Mouse (Mus musculus) gastrocnemius, postnatal 36 days (tissue): ENCODE measurements around the gene Gm17387. TPM values are rescaled to one million over a fixed set of nuclear protein-coding genes. Genes with fewer than 3 reads are reported as not detected.
A peak's percentile ranks its signal among the peaks of the same experiment; 100 is the strongest.

ENCODE experiments used
- DNase-seq, 2 experiments: peaks; one replicate each; pipeline ENCODE4 v3.0.0; 2022
- intact Hi-C: fragments of 180-260 bp; cut with DNase I; formaldehyde crosslinking; loops from one replicate; pipeline ENCODE4 v1.15.1; 2025
- long read RNA-seq, 2 experiments: library from polyadenylated mRNA; stranded (forward); transcript quantifications; one replicate each; pipeline ENCODE4 v2.0.0; 2021
- total RNA-seq, 2 experiments: library from RNA; stranded (reverse); gene quantifications; 2 replicates each; pipeline ENCODE4 v1.2.3; 2021

Gene Gm17387
- not detected for total RNA-seq
- long read RNA-seq, experiment 1: 0 reads
- long read RNA-seq, experiment 2: 0 reads

- no peak for DNase-seq
- intact Hi-C loops: no loop called here
These were observed at the start of gene Gm17387 for GRCm38 (mm10) chr7:141028831-141029230. TSS of gene Gm17387 (plus strand) at chr7:141029131.

- intact Hi-C loops: no loop called here
- no peak for DNase-seq
These were observed 47.2 kb upstream of the Gm17387 start for GRCm38 (mm10) chr7:140981704-140982103.

- no peak for DNase-seq
- intact Hi-C loops: no loop called here
These were observed 46.0 kb upstream of the Gm17387 start for GRCm38 (mm10) chr7:140982971-140983370.

- DNase-seq: no peak
- intact Hi-C loops: no loop called here
These were observed 41.5 kb upstream of the Gm17387 start for GRCm38 (mm10) chr7:140987182-140988138.

- DNase-seq: no peak
These were observed 39.9 kb upstream of the Gm17387 start for GRCm38 (mm10) chr7:140989022-140989421.

GRCm38 (mm10) chr7:140990185-140990584, 38.7 kb upstream of the Gm17387 start:
- no peak for DNase-seq
- intact Hi-C loops: no loop called here

More at GRCm38 (mm10) chr7:140989022-140989421, 39.9 kb upstream of the Gm17387 start:
- intact Hi-C loops: no loop called here

GRCm38 (mm10) chr7:140990622-140991021, 38.3 kb upstream of the Gm17387 start:
- no peak for DNase-seq
- intact Hi-C loops: no loop called here

GRCm38 (mm10) chr7:140991117-140991689, 37.7 kb upstream of the Gm17387 start:
- intact Hi-C loops: no loop called here
- DNase-seq: no peak

GRCm38 (mm10) chr7:140997817-140998216, 31.1 kb upstream of the Gm17387 start:
- intact Hi-C loops: no loop called here
- DNase-seq: no peak

GRCm38 (mm10) chr7:140998853-140999700, 29.9 kb upstream of the Gm17387 start:
- intact Hi-C loops: no loop called here
- DNase-seq: no peak

- intact Hi-C loops: no loop called here
- DNase-seq: no peak
These were observed 27.8 kb upstream of the Gm17387 start for GRCm38 (mm10) chr7:141000881-141001708.

- no peak for DNase-seq
- intact Hi-C loops: no loop called here
These were observed 25.5 kb upstream of the Gm17387 start for GRCm38 (mm10) chr7:141003248-141004010.

- intact Hi-C loops: loop anchor here (5.0 kb wide), 1 partner anchor 99 kb away; no protein-coding TSS in a partner anchor
- no peak for DNase-seq
These were observed 22.5 kb upstream of the Gm17387 start for GRCm38 (mm10) chr7:141006446-141006845.

GRCm38 (mm10) chr7:141006914-141007313, 22.0 kb upstream of the Gm17387 start:
- intact Hi-C loops: loop anchor here (5.0 kb wide), 1 partner anchor 100 kb away; no protein-coding TSS in a partner anchor
- DNase-seq: no peak

GRCm38 (mm10) chr7:141008312-141008761, 20.6 kb upstream of the Gm17387 start:
- intact Hi-C loops: loop anchor here (2.0 to 5.0 kb wide), 2 partner anchors 38 to 101 kb away; no protein-coding TSS in a partner anchor
- peak; percentile 10 to 32 for DNase-seq

- intact Hi-C loops: loop anchor here (2.0 to 5.0 kb wide), 2 partner anchors 38 to 102 kb away; no protein-coding TSS in a partner anchor
- peak; percentile 80 to 83 for DNase-seq
These were observed 19.8 kb upstream of the Gm17387 start for GRCm38 (mm10) chr7:141008938-141009660.

- DNase-seq: no peak
- intact Hi-C loops: loop anchor here (2.0 to 5.0 kb wide), 4 partner anchors 31 to 163 kb away; partner anchors contain the start of gene Rnh1
These were observed 19.3 kb upstream of the Gm17387 start for GRCm38 (mm10) chr7:141009665-141010064.

GRCm38 (mm10) chr7:141010593-141010992, 18.3 kb upstream of the Gm17387 start, which contains the start of gene Ifitm3:
TSS of gene Ifitm3 (minus strand) at chr7:141010770.
- DNase-seq: peak; percentile 44 to 53
- intact Hi-C loops: loop anchor here (2.0 to 5.0 kb wide), 2 partner anchors 30 to 162 kb away; partner anchors contain the start of gene Rnh1
